Mouse (Mus musculus): Measurements from ENCODE around the gene Pdxk. TPM values are rescaled to one million over a fixed set of nuclear protein-coding genes. Genes with fewer than 3 reads are reported as not detected.

Gene Pdxk
- polyA plus RNA-seq, 1 experiment from 2014 or later, result 24.8 TPM

- in situ Hi-C loops (cut with MboI; ENCODE audit: low pct_unique_long_range_greater_than_20kb), result no loop called here
- ATAC-seq (no peak), DNase-seq (ENCODE audit: low read depth, low spot score) (no peak)
- no peak for TF ChIP-seq CTCF (IDR thresholded peaks at IDR 0.05)
- ChIA-PET CTCF (interaction anchor here (0.8 to 3.3 kb wide), 6 partner anchors 9 to 161 kb away, joined by 3 to 12 read pairs (median 6); no protein-coding TSS in a partner anchor), POLR2A (no interaction called here)
- no peaks in the 10 kb centered on the region for H3K27me3 ChIP-seq
Measured at GRCm38 (mm10) chr10:78439990-78440389, 24.8 kb downstream of the Pdxk start.

DNA sequence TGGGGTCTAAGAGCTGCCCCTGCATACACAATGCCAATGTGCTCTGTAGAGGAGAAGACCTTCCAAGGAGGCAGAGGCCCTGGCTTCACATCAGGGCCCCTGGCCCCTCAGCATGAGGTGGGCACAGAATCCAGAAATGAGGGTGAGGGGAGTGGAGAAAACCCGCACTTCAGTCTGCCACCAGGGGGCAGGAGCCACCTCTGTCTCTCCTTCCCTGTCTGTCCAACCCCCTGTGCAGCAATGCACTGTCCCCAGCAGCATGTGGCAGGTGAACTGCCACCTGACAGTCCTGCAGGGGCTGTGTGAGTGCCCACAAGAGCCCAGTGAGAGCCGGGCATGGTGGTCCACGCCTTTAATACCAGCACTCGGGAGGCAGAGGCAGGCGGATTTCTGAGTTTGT lies 25.2 kb downstream of the Pdxk start:
- in situ Hi-C loops (cut with MboI; ENCODE audit: low pct_unique_long_range_greater_than_20kb), result no loop called here
- DNase-seq (ENCODE audit: low read depth, low spot score) (no peak), ATAC-seq (no peak)
- H3K27me3 ChIP-seq, result no peaks in the 10 kb centered on the region
- TF ChIP-seq CTCF (IDR thresholded peaks at IDR 0.05), result no peak
- ChIA-PET POLR2A (interaction anchor here (0.6 kb wide), 1 partner anchor 11 kb away, joined by 3 read pairs; no protein-coding TSS in a partner anchor), CTCF (interaction anchor here (2.1 to 3.3 kb wide), 2 partner anchors 13 to 160 kb away, joined by 5 to 12 read pairs; no protein-coding TSS in a partner anchor)

DNA sequence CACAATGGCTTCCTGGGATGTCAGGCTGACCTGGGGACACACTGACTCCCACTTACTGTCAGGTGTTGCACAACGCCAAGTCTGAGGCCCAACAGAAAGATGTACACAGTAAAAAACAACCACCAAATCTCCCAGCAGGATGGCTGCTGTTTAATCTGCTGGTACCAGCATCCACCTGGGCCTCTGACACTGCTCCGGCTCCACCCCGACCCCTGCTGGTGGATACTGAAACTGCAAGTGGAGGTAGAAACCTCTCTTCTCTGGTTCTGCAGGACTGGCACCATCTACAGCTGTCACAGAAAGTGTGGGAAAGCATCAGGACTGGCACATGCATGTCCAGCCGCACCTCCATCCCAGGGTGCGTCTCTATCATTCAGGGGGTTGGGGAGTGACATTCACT lies 26.7 kb downstream of the Pdxk start:
- POLR2A ChIA-PET, result interaction anchor here (1.0 kb wide), 1 partner anchor 12 kb away, joined by 3 read pairs; no protein-coding TSS in a partner anchor
- DNase-seq (ENCODE audit: low read depth, low spot score) (no peak), ATAC-seq (peak; percentile 28)
- H3K27me3 ChIP-seq, result no peaks in the 10 kb centered on the region
- no peak for TF ChIP-seq CTCF (IDR thresholded peaks at IDR 0.05)
- CTCF ChIA-PET, result interaction anchor here (0.6 to 3.3 kb wide), 12 partner anchors 9 to 204 kb away, joined by 3 to 12 read pairs (median 3); partner anchors contain the start of gene Rrp1
- in situ Hi-C loops (cut with MboI; ENCODE audit: low pct_unique_long_range_greater_than_20kb), result no loop called here

DNA sequence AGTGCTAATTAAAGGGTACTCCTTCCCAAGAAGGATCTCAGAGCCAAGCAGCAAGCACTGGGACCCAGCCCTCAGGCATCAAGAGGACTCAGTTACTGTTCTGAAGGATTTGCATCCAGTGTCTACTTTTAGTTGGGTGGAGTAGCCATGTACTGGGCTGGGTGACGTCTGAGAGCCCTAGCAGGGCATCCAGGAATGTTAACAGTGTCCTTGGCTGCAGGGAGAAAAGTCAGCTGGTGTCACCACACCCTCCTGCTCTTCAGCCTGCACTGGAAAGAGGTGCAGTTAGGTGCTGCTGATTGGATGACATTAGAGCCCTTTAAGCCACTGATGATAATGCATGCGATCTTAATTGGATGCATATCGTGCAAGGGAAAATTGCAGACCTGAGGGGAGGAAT lies 31.9 kb downstream of the Pdxk start:
- in situ Hi-C loops (cut with MboI; ENCODE audit: low pct_unique_long_range_greater_than_20kb), result no loop called here
- CTCF ChIA-PET, result interaction anchor here (1.0 kb wide), 1 partner anchor 20 kb away, joined by 6 read pairs; the partner anchor contains the start of gene Rrp1
- no peaks in the 10 kb centered on the region for H3K27me3 ChIP-seq
- POLR2A ChIA-PET, result no interaction called here
- ATAC-seq (no peak), DNase-seq (ENCODE audit: low read depth, low spot score) (no peak)
- TF ChIP-seq CTCF (IDR thresholded peaks at IDR 0.05), result no peak

GRCm38 (mm10) chr10:78429776-78430175 lies 35.0 kb downstream of the Pdxk start:
- no peak for ATAC-seq
- CTCF ChIA-PET, result interaction anchor here (2.4 kb wide), 1 partner anchor 17 kb away, joined by 6 read pairs; the partner anchor contains the start of gene Rrp1
- in situ Hi-C loops (cut with MboI; ENCODE audit: low pct_unique_long_range_greater_than_20kb), result no loop called here
- no peaks in the 10 kb centered on the region for H3K27me3 ChIP-seq
- POLR2A ChIA-PET, result interaction anchor here (1.0 kb wide), 1 partner anchor 17 kb away, joined by 3 read pairs; the partner anchor contains the start of gene Rrp1
- TF ChIP-seq CTCF (IDR thresholded peaks at IDR 0.05), result no peak
- DNase-seq (ENCODE audit: low read depth, low spot score), result no peak

DNA sequence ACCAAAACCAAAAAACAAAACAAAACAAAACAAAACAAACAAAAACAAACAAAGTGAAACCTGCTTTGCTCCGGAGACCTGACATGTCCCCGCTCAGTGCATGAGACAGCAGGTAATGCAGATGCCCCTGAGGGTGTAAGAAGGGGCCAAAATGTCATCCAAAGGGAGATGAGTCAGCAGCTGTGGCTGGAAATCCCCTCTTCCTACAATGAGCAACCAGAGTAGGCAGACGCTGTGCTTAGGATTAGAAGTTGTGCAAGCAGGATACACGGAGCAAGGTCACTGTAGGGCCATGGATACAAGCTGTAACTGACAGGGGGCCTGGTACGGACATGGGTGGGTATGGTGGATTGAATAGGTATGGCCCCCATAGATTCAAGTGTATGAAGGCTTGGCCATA lies 35.6 kb downstream of the Pdxk start:
- CTCF ChIA-PET, result no interaction called here
- in situ Hi-C loops (cut with MboI; ENCODE audit: low pct_unique_long_range_greater_than_20kb), result no loop called here
- DNase-seq (ENCODE audit: low read depth, low spot score) (peak; percentile 79), ATAC-seq (peak; percentile 67)
- no peak for TF ChIP-seq CTCF (IDR thresholded peaks at IDR 0.05)
- POLR2A ChIA-PET, result interaction anchor here (1.0 kb wide), 1 partner anchor 16 kb away, joined by 3 read pairs; the partner anchor contains the start of gene Rrp1
- no peaks in the 10 kb centered on the region for H3K27me3 ChIP-seq

DNA sequence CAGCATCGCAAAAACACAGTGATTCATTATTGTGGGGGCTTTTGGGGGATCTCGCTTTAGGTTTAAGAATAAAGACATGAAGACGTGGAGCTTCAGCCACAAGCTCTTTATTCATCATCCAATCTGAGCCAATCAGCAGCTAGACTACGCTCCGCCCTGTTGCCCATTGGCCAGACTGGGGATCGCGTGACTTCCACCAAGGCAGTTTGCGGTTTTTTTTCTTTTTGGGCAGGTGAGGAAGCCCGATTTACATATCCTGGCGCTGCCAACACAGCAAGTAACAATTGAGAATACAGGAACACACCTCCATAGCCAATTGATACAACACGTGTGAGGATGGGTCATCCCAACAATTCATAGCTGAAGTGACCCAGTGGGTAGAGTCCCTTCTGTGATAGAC lies 36.7 kb downstream of the Pdxk start:
- in situ Hi-C loops (cut with MboI; ENCODE audit: low pct_unique_long_range_greater_than_20kb), result no loop called here
- no peaks in the 10 kb centered on the region for H3K27me3 ChIP-seq
- no peak for TF ChIP-seq CTCF (IDR thresholded peaks at IDR 0.05)
- ChIA-PET POLR2A (no interaction called here), CTCF (interaction anchor here (1.3 to 3.0 kb wide), 2 partner anchors 10 to 16 kb away, joined by 5 to 12 read pairs; partner anchors contain the start of gene Rrp1)
- no peak for ATAC-seq
- DNase-seq (ENCODE audit: low read depth, low spot score), result no peak

DNA sequence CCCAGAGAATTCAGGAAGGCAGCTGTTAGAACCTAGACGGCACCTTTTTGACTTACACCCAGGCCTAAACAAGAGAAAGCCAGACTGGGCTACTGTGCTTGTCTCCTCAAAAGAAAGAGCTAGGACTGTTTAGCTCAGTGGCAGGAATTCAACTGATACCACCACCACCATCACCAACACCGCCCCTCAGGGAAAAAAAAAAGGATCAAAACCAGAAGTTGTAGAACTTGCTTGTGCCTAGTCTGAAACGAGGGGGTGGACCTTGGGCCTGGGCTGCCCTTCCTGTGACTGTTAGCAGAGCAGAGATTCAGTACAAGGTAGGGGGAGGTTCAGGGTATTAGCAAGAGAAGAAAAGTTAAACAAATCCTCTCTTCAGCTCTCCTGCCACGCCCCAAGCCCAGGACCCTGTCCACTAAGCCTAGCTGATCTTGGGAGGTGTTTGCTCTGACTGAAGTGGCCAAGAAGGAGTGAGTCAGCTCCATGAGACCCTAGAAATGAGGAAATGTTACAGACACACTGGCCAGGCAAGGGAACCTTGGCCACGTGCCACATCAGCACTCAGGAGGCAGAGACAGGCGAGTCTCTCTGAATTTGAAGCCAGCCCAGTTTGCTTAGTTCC lies 38.5 kb downstream of the Pdxk start:
- no peak for TF ChIP-seq CTCF (IDR thresholded peaks at IDR 0.05)
- no peaks in the 10 kb centered on the region for H3K27me3 ChIP-seq
- in situ Hi-C loops (cut with MboI; ENCODE audit: low pct_unique_long_range_greater_than_20kb), result no loop called here
- POLR2A ChIA-PET, result interaction anchor here (0.6 to 1.8 kb wide), 5 partner anchors 11 to 403 kb away, joined by 3 to 7 read pairs (median 3); partner anchors contain the start of gene Rrp1
- DNase-seq (ENCODE audit: low read depth, low spot score) (no peak), ATAC-seq (no peak)
- CTCF ChIA-PET, result interaction anchor here (0.9 to 3.0 kb wide), 4 partner anchors 12 to 34 kb away, joined by 3 to 12 read pairs (median 4); partner anchors contain the start of gene Rrp1

- CTCF ChIA-PET, result interaction anchor here (0.9 to 3.0 kb wide), 6 partner anchors 12 to 33 kb away, joined by 3 to 14 read pairs (median 4); partner anchors contain the start of gene Rrp1
Measured at GRCm38 (mm10) chr10:78425181-78426041, 39.4 kb downstream of the Pdxk start, which contains the start of gene Cstb. TSS of gene Cstb (plus strand) at chr10:78425669.

DNA sequence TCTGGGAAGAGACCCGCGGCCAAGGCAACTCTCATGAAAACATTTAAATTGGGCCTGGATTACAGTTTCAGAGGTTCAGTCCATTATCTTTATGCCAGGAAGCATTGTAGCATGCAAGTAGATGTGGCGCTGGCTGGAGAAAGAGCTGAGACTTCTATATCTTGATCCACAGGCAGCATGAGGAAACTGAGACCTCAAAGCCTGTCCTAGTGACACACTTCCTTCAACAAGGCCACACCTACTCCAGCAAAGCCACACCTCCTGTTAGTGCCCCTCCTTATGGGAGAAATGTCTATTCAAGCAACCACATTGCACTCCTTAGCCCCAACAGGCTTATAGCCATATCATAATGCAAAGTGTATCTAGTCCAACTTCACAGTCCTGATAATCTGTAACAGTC lies 42.2 kb downstream of the Pdxk start:
- ChIA-PET POLR2A (interaction anchor here (1.3 kb wide), 1 partner anchor 7 kb away, joined by 3 read pairs; no protein-coding TSS in a partner anchor), CTCF (interaction anchor here (1.9 to 2.2 kb wide), 2 partner anchors 18 to 31 kb away, joined by 6 to 7 read pairs; no protein-coding TSS in a partner anchor)
- no peak for TF ChIP-seq CTCF (IDR thresholded peaks at IDR 0.05)
- no peaks in the 10 kb centered on the region for H3K27me3 ChIP-seq
- ATAC-seq, result no peak
- no peak for DNase-seq (ENCODE audit: low read depth, low spot score)
- in situ Hi-C loops (cut with MboI; ENCODE audit: low pct_unique_long_range_greater_than_20kb), result no loop called here

More at GRCm38 (mm10) chr10:78425181-78426041, 39.4 kb downstream of the Pdxk start, which contains the start of gene Cstb:
- ATAC-seq (peak; percentile 66), DNase-seq (ENCODE audit: low read depth, low spot score) (no peak)
- in situ Hi-C loops (cut with MboI; ENCODE audit: low pct_unique_long_range_greater_than_20kb), result no loop called here
- no peaks in the 10 kb centered on the region for H3K27me3 ChIP-seq
- TF ChIP-seq CTCF (IDR thresholded peaks at IDR 0.05), result no peak
- POLR2A ChIA-PET, result interaction anchor here (0.6 to 1.8 kb wide), 6 partner anchors 10 to 131 kb away, joined by 3 to 7 read pairs (median 4); partner anchors contain the start of gene Rrp1
